Mouse (Mus musculus): ENCODE data around the gene Cdk2ap2.
"Not testable (repeated sequence)": the region's sequence is repeated elsewhere in the genome, so short reads cannot be mapped to it uniquely, and the experiment has no call there.

The Cdk2ap2 gene

GRCm38 (mm10) chr19:4068242-4068641 is 28.7 kb upstream of the Cdk2ap2 start:
- DNase-seq, result not testable (repeated sequence)

- no peak for DNase-seq
These were observed 28.1 kb upstream of the Cdk2ap2 start for GRCm38 (mm10) chr19:4068717-4069410.

- DNase-seq, result no peak
These were observed 26.7 kb upstream of the Cdk2ap2 start for GRCm38 (mm10) chr19:4070311-4070710.

GRCm38 (mm10) chr19:4070756-4071155 is 26.2 kb upstream of the Cdk2ap2 start:
- no peak for DNase-seq

GRCm38 (mm10) chr19:4071406-4071805 is 25.6 kb upstream of the Cdk2ap2 start:
- peak; percentile 52 to 59 for DNase-seq

- no peak for DNase-seq
These were observed 24.1 kb upstream of the Cdk2ap2 start for GRCm38 (mm10) chr19:4072706-4073424.

GRCm38 (mm10) chr19:4075531-4075930 is 21.5 kb upstream of the Cdk2ap2 start:
- no peak for DNase-seq

GRCm38 (mm10) chr19:4079594-4079993 is 17.4 kb upstream of the Cdk2ap2 start:
- DNase-seq, result peak in 1 of 2 experiments; percentile 33

GRCm38 (mm10) chr19:4080511-4081009 is 16.4 kb upstream of the Cdk2ap2 start:
- peak; percentile 80 to 82 for DNase-seq

GRCm38 (mm10) chr19:4081394-4081793 is 15.6 kb upstream of the Cdk2ap2 start, which contains the start of gene Cabp2:
Gene Cabp2 (plus strand): TSS chr19:4081578.
- DNase-seq, result no peak

GRCm38 (mm10) chr19:4082219-4082965 is 14.6 kb upstream of the Cdk2ap2 start:
- DNase-seq, result peak in 1 of 2 experiments; percentile 33

GRCm38 (mm10) chr19:4083316-4083715 is 13.7 kb upstream of the Cdk2ap2 start:
- DNase-seq, result peak in 1 of 2 experiments; percentile 24

GRCm38 (mm10) chr19:4083826-4084225 is 13.2 kb upstream of the Cdk2ap2 start:
- no peak for DNase-seq

GRCm38 (mm10) chr19:4084984-4085383 is 12.0 kb upstream of the Cdk2ap2 start:
- DNase-seq, result peak in 1 of 2 experiments; percentile 20

- no peak for DNase-seq
These were observed 10.8 kb upstream of the Cdk2ap2 start for GRCm38 (mm10) chr19:4086156-4086555.

- no peak for DNase-seq
These were observed 9.9 kb upstream of the Cdk2ap2 start for GRCm38 (mm10) chr19:4087090-4087489.

- no peak for DNase-seq
These were observed 8.8 kb upstream of the Cdk2ap2 start for GRCm38 (mm10) chr19:4088146-4088545.

GRCm38 (mm10) chr19:4089128-4089527 is 7.9 kb upstream of the Cdk2ap2 start:
- no peak for DNase-seq

- no peak for DNase-seq
These were observed 6.5 kb upstream of the Cdk2ap2 start for GRCm38 (mm10) chr19:4090446-4090845.

GRCm38 (mm10) chr19:4091383-4091782 is 5.6 kb upstream of the Cdk2ap2 start:
- no peak for DNase-seq

GRCm38 (mm10) chr19:4092750-4093149 is 4.2 kb upstream of the Cdk2ap2 start:
- DNase-seq, result no peak

- DNase-seq, result no peak
These were observed 3.2 kb upstream of the Cdk2ap2 start for GRCm38 (mm10) chr19:4093772-4094171.

GRCm38 (mm10) chr19:4094348-4094747 is 2.6 kb upstream of the Cdk2ap2 start:
- DNase-seq, result no peak
